Mouse (Mus musculus): ENCODE results near the gene Tmem126a. TPM values are rescaled to one million over a fixed set of nuclear protein-coding genes. Genes with fewer than 3 reads are reported as not detected.
A peak's percentile ranks its signal among the peaks of the same experiment; 100 is the strongest.

The Tmem126a gene
- polyA plus RNA-seq (2015; fragmentation: Nextera tagmentation; extraction: Ambion mirVana) = 105 and 119 TPM in 2 replicates

GRCm38 (mm10) chr7:90456845-90457468 lies at the start of gene Tmem126a:
Gene Tmem126a (minus strand): TSS chr7:90457229.
- peak within 1 kb of the TSS; percentile 87 for H3K9ac ChIP-seq
- H3K4me1 ChIP-seq = peaks cover 14% of the 10 kb centered on the region
- peaks cover 17% of the 10 kb centered on the region for H3K27me3 ChIP-seq (replicated peaks)
- no peaks in the 10 kb centered on the region for H3K9me3 ChIP-seq
- ATAC-seq (ENCODE audit: extremely low read depth, insufficient number of reproducible peaks, low FRiP score, low TSS enrichment) = peak; percentile 95
- H3K27ac ChIP-seq (replicated peaks) = peak within 1 kb of the TSS; percentile 91
- peak within 1 kb of the TSS; percentile 72 for H3K4me2 ChIP-seq
- H3K4me3 ChIP-seq = peak within 1 kb of the TSS; percentile 73
- peaks cover 30% of the 10 kb centered on the region for H3K36me3 ChIP-seq
- WGBS = under 1% methylated on average over 41 of the region's 41 CpGs

GRCm38 (mm10) chr7:90482607-90483006 lies 25.6 kb upstream of the Tmem126a start:
- no peak overlapping the region for H3K27ac ChIP-seq (replicated peaks)
- H3K36me3 ChIP-seq = no peaks in the 10 kb centered on the region
- no peaks in the 10 kb centered on the region for H3K9me3 ChIP-seq
- ATAC-seq (ENCODE audit: extremely low read depth, insufficient number of reproducible peaks, low FRiP score, low TSS enrichment) = no peak
- WGBS = 81% methylated on average over 2 of the region's 2 CpGs
- H3K4me2 ChIP-seq = no peak overlapping the region
- no peaks in the 10 kb centered on the region for H3K4me1 ChIP-seq
- H3K27me3 ChIP-seq (replicated peaks) = peaks cover 3% of the 10 kb centered on the region
- H3K4me3 ChIP-seq = no peak overlapping the region
- H3K9ac ChIP-seq = no peak overlapping the region

GRCm38 (mm10) chr7:90476313-90477245 lies 19.6 kb upstream of the Tmem126a start, which contains the start of gene Dlg2:
Gene Dlg2 (plus strand): TSS chr7:90476672.
- WGBS = under 1% methylated on average over 31 of the region's 32 CpGs
- H3K4me2 ChIP-seq = peak within 1 kb of the TSS; percentile 95

GRCm38 (mm10) chr7:90475793-90476312 lies 18.8 kb upstream of the Tmem126a start, which contains the start of gene Tmem126b:
Gene Tmem126b (minus strand): TSS chr7:90476001.
- H3K27ac ChIP-seq (replicated peaks) = peak within 1 kb of the TSS; percentile 65
- H3K4me1 ChIP-seq = peaks cover 14% of the 10 kb centered on the region
- H3K9ac ChIP-seq = peak within 1 kb of the TSS; percentile 83
- H3K4me2 ChIP-seq = peak within 1 kb of the TSS; percentile 95
- peak within 1 kb of the TSS; percentile 70 for H3K4me3 ChIP-seq
- WGBS = under 1% methylated on average over 36 of the region's 36 CpGs
- ATAC-seq (ENCODE audit: extremely low read depth, insufficient number of reproducible peaks, low FRiP score, low TSS enrichment) = peak; percentile 100
- no peaks in the 10 kb centered on the region for H3K9me3 ChIP-seq
- H3K36me3 ChIP-seq = peaks cover 15% of the 10 kb centered on the region
- H3K27me3 ChIP-seq (replicated peaks) = peaks cover 8% of the 10 kb centered on the region

More at GRCm38 (mm10) chr7:90476313-90477245, 19.6 kb upstream of the Tmem126a start, which contains the start of gene Dlg2:
- H3K4me3 ChIP-seq = peak within 1 kb of the TSS; percentile 70
- peaks cover 10% of the 10 kb centered on the region for H3K36me3 ChIP-seq
- peaks cover 8% of the 10 kb centered on the region for H3K27me3 ChIP-seq (replicated peaks)
- peak within 1 kb of the TSS; percentile 65 for H3K27ac ChIP-seq (replicated peaks)
- no peaks in the 10 kb centered on the region for H3K9me3 ChIP-seq
- H3K4me1 ChIP-seq = peaks cover 14% of the 10 kb centered on the region
- H3K9ac ChIP-seq = peak within 1 kb of the TSS; percentile 83
- ATAC-seq (ENCODE audit: extremely low read depth, insufficient number of reproducible peaks, low FRiP score, low TSS enrichment) = no peak

- ATAC-seq (ENCODE audit: extremely low read depth, insufficient number of reproducible peaks, low FRiP score, low TSS enrichment) = no peak
- H3K27ac ChIP-seq (replicated peaks) = no peak overlapping the region
- H3K9me3 ChIP-seq = no peaks in the 10 kb centered on the region
- no peak overlapping the region for H3K4me2 ChIP-seq
- H3K27me3 ChIP-seq (replicated peaks) = peaks cover 5% of the 10 kb centered on the region; the same call in 1 of the 2 replicates
- H3K4me1 ChIP-seq = peaks cover 14% of the 10 kb centered on the region
- peaks cover 34% of the 10 kb centered on the region for H3K36me3 ChIP-seq
- no peak overlapping the region for H3K4me3 ChIP-seq
- H3K9ac ChIP-seq = no peak overlapping the region
- WGBS = 44% methylated on average over 2 of the region's 2 CpGs
Observed at GRCm38 (mm10) chr7:90473511-90473910, 16.5 kb upstream of the Tmem126a start.

- peaks cover 4% of the 10 kb centered on the region for H3K4me1 ChIP-seq
- no peak overlapping the region for H3K4me3 ChIP-seq
- no peak for ATAC-seq (ENCODE audit: extremely low read depth, insufficient number of reproducible peaks, low FRiP score, low TSS enrichment)
- H3K27ac ChIP-seq (replicated peaks) = no peak overlapping the region
- H3K4me2 ChIP-seq = no peak overlapping the region
- H3K9me3 ChIP-seq = no peaks in the 10 kb centered on the region
- peaks cover 2% of the 10 kb centered on the region; the same call in 1 of the 2 replicates for H3K36me3 ChIP-seq
- peaks cover 17% of the 10 kb centered on the region for H3K27me3 ChIP-seq (replicated peaks)
- WGBS = 82% methylated on average over 5 of the region's 5 CpGs
- no peak overlapping the region for H3K9ac ChIP-seq
Observed at GRCm38 (mm10) chr7:90461441-90461840, 4.4 kb upstream of the Tmem126a start.

GRCm38 (mm10) chr7:90460930-90461329 lies 3.9 kb upstream of the Tmem126a start:
- no peak for ATAC-seq (ENCODE audit: extremely low read depth, insufficient number of reproducible peaks, low FRiP score, low TSS enrichment)
- Histone ChIP-seq H3K4me3 (no peak overlapping the region), H3K4me1 (peaks cover 9% of the 10 kb centered on the region), H3K9ac (no peak overlapping the region), H3K9me3 (no peaks in the 10 kb centered on the region), H3K27ac (replicated peaks) (no peak overlapping the region), H3K36me3 (no peaks in the 10 kb centered on the region), H3K27me3 (replicated peaks) (peaks cover 17% of the 10 kb centered on the region), H3K4me2 (peak overlapping the region; percentile 48)
- WGBS = 19% methylated on average over 14 of the region's 14 CpGs

- H3K27me3 ChIP-seq (replicated peaks) = peaks cover 17% of the 10 kb centered on the region
- H3K4me2 ChIP-seq = no peak overlapping the region; the same call in 1 of the 2 replicates
- 32% methylated on average over 10 of the region's 10 CpGs for WGBS
- no peaks in the 10 kb centered on the region for H3K9me3 ChIP-seq
- no peak overlapping the region for H3K27ac ChIP-seq (replicated peaks)
- H3K9ac ChIP-seq = no peak overlapping the region
- no peaks in the 10 kb centered on the region for H3K36me3 ChIP-seq
- ATAC-seq (ENCODE audit: extremely low read depth, insufficient number of reproducible peaks, low FRiP score, low TSS enrichment) = no peak
- H3K4me3 ChIP-seq = no peak overlapping the region
- peaks cover 14% of the 10 kb centered on the region for H3K4me1 ChIP-seq
Observed at GRCm38 (mm10) chr7:90460330-90460729, 3.3 kb upstream of the Tmem126a start.

- ATAC-seq (ENCODE audit: extremely low read depth, insufficient number of reproducible peaks, low FRiP score, low TSS enrichment) = no peak
- H3K27ac ChIP-seq (replicated peaks) = peak overlapping the region; percentile 91
- peak overlapping the region; percentile 73 for H3K4me3 ChIP-seq
- H3K36me3 ChIP-seq = peaks cover 24% of the 10 kb centered on the region
- peaks cover 17% of the 10 kb centered on the region for H3K27me3 ChIP-seq (replicated peaks)
- peak overlapping the region; percentile 87 for H3K9ac ChIP-seq
- H3K4me1 ChIP-seq = peaks cover 14% of the 10 kb centered on the region
- 10% methylated on average over 10 of the region's 10 CpGs for WGBS
- H3K4me2 ChIP-seq = peak overlapping the region; percentile 72
- H3K9me3 ChIP-seq = no peaks in the 10 kb centered on the region
Observed at GRCm38 (mm10) chr7:90457517-90457916, 488 bp upstream of the Tmem126a start.

GRCm38 (mm10) chr7:90456149-90456844 lies 732 bp downstream of the Tmem126a start:
- Histone ChIP-seq H3K9ac (peak overlapping the region; percentile 87), H3K4me2 (peak overlapping the region; percentile 72), H3K4me1 (peaks cover 14% of the 10 kb centered on the region), H3K27me3 (replicated peaks) (peaks cover 13% of the 10 kb centered on the region), H3K9me3 (no peaks in the 10 kb centered on the region), H3K36me3 (peaks cover 36% of the 10 kb centered on the region), H3K27ac (replicated peaks) (peak overlapping the region; percentile 91), H3K4me3 (peak overlapping the region; percentile 73)
- ATAC-seq (ENCODE audit: extremely low read depth, insufficient number of reproducible peaks, low FRiP score, low TSS enrichment) = no peak
- 22% methylated on average over 7 of the region's 7 CpGs for WGBS
